Mouse (Mus musculus): ENCODE measurements at regions not wholly inside any gene's neighbourhood (a gene's known extent, or its start where the extent isn't known, plus 50 kb on each side); places are given as distances from the start of the nearest gene placed in this dataset.

DNA sequence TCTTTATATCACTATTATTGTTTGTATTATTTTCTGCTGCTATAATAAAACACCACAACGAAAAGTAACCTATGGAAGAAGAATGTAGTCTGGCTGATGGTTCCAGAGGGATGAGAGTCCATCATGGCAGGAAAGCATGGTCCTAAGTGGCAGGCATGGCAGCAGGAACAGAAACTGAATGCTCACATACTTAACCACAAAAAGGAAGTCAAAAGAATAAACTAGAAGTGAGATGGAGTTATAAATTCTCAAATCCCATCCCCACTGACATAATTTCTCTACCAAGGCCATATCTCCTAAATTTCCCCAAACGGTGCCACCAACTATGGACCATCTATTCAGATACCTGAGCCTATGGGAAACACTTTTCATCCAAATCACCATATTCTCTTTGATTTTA is 408.7 kb upstream of the Cnksr2 start:
- Histone ChIP-seq H3K27ac (replicated peaks) (no peak overlapping the region), H3K9me3 (replicated peaks) (no peaks in the 10 kb centered on the region), H3K27me3 (ENCODE audit: low read depth, poor library complexity, severe bottlenecking) (no peaks in the 10 kb centered on the region), H3K4me1 (no peaks in the 10 kb centered on the region), H3K36me3 (no peaks in the 10 kb centered on the region), H3K4me3 (no peak overlapping the region)
- WGBS: 82% methylated on average over 2 of the region's 2 CpGs
- no peak for DNase-seq (ENCODE audit: low spot score)

DNA sequence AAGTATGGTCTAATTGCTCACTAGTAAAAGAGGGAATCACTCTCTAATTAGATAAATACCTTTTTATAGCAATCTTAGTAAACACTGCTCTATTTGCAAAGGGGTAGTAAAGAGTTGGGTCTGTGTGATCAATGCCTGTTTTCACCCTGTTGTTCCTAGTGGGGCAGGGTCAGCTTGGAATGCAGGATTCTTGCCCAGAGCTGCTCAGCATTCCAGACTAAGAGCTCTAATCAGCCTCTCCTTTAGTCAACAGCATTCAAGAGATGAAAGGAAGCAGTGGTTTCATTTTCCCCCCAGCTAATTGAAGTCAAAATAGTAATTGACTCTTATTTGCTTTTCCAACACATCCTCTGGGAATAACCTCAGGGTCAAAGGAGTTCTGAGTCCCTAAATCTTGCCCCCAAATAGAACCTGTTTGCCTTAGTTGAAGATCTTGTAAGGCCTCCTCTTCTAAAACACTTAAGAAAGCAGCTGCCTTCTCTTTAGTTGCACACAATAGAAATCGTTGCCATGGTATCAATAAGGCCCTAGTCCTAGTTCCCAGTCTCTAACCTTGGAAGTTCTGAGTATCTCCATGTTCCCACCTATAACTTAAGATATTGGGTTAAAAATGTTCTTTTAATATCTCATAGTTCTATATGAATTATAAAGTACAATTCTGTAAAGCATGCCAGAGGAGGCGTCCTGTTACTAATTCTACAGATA is 380.6 kb upstream of the Cnksr2 start:
- Histone ChIP-seq H3K27me3 (ENCODE audit: low read depth, poor library complexity, severe bottlenecking) (peaks cover 53% of the 10 kb centered on the region), H3K9me3 (replicated peaks) (no peaks in the 10 kb centered on the region)

DNA sequence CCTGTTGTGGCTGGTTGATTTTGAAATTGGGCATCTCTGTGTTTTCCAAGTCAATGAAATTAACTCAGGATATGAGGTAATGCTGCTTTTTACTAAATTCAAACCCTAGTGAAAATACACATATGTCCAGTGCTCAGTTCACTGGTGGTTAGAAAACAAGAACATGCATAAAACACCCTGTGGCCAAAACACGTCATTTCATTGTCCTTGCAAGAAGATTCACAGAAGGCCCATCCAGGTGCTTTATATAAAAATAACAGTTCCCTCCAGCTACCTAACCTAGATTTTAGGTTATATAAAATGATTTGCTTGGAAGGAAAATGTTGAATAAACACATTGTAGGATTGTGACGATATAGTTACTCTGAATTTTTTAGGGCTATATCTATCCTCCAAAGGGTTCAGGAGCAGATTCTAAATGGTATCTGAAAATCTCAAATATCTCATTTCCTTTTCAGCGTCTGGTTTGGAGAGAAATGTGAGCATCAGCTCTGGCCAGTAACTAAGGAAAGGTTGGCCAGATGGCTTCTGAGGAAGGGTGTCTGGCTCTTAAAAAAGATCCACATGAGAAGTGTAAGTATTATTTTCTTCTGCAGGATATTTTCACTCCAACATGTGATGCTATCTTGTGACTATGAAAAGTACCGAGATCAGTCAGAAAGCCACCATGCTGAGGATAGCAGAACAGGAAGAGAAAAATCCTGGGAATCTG is 351.2 kb upstream of the Cnksr2 start:
- Histone ChIP-seq H3K27ac (replicated peaks) (no peak overlapping the region), H3K9me3 (replicated peaks) (no peaks in the 10 kb centered on the region), H3K4me3 (no peak overlapping the region), H3K27me3 (ENCODE audit: low read depth, poor library complexity, severe bottlenecking) (peaks cover 11% of the 10 kb centered on the region; the same call in 1 of the 2 replicates), H3K36me3 (no peaks in the 10 kb centered on the region), H3K4me1 (no peaks in the 10 kb centered on the region)
- 88% methylated on average over 4 of the region's 4 CpGs for WGBS
- DNase-seq (ENCODE audit: low spot score): no peak

More for the DNA sequence above, 380.6 kb upstream of the Cnksr2 start:
- DNase-seq (ENCODE audit: low spot score): no peak
- Histone ChIP-seq H3K36me3 (no peaks in the 10 kb centered on the region), H3K27ac (replicated peaks) (no peak overlapping the region), H3K4me1 (no peaks in the 10 kb centered on the region), H3K4me3 (no peak overlapping the region)
- 56% methylated on average over 2 of the region's 2 CpGs for WGBS

DNA sequence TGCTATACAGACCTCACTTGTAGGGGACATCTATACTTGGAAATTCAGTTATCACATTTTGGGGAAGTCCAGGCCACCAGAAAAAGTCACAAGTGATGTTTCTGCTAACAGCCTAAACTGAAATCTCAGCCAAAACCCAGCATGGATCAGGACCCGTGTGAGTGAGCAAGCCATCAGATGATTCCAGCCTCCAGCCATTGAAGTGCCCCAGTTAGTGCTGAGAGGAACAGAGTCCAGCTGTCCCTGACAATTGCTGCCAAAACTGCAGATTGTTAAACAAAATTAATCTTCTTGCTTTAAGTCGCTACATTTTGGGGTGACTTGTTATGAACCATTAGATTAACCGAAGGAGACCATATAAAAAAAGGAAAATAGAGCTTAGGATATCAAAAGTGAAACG is 332.7 kb upstream of the Cnksr2 start:
- H3K4me3 ChIP-seq: no peak overlapping the region
- no peak for DNase-seq (ENCODE audit: low spot score)
- WGBS: 82% methylated on average over 4 of the region's 4 CpGs

DNA sequence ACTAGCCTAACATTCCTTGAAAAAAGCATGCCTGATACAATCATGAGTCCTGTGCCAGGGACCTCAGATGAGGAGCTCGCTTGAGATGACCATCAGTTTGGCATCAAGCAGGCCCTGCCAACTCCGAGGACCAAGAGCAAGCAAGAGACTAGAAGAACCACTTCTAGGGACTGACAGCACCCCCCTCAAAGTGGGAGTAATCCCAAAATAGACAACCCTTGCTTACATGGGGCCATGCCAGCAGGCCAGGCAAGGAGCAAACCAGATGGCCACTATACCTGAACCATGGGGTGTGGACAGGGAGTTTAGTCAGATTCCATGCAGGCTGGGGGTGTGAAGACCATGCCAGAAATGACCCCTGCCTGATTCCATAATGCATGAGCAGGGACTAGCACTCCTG is 330.1 kb upstream of the Cnksr2 start:
- H3K36me3 ChIP-seq: no peaks in the 10 kb centered on the region
- no peaks in the 10 kb centered on the region for H3K4me1 ChIP-seq
- WGBS: 78% methylated on average over 2 of the region's 2 CpGs
- H3K27me3 ChIP-seq (ENCODE audit: low read depth, poor library complexity, severe bottlenecking): peaks cover 34% of the 10 kb centered on the region
- DNase-seq (ENCODE audit: low spot score): no peak
- no peaks in the 10 kb centered on the region for H3K9me3 ChIP-seq (replicated peaks)
- H3K27ac ChIP-seq (replicated peaks): no peak overlapping the region
- no peak overlapping the region for H3K4me3 ChIP-seq

More for the DNA sequence above, 332.7 kb upstream of the Cnksr2 start:
- Histone ChIP-seq H3K4me1 (no peaks in the 10 kb centered on the region), H3K9me3 (replicated peaks) (no peaks in the 10 kb centered on the region), H3K36me3 (no peaks in the 10 kb centered on the region), H3K27ac (replicated peaks) (no peak overlapping the region), H3K27me3 (ENCODE audit: low read depth, poor library complexity, severe bottlenecking) (peaks cover 25% of the 10 kb centered on the region)

Data from midbrain, embryonic 10.5 days (tissue).